ENCODE assay signal across 30 mouse cellular contexts in the genomic region with DNA sequence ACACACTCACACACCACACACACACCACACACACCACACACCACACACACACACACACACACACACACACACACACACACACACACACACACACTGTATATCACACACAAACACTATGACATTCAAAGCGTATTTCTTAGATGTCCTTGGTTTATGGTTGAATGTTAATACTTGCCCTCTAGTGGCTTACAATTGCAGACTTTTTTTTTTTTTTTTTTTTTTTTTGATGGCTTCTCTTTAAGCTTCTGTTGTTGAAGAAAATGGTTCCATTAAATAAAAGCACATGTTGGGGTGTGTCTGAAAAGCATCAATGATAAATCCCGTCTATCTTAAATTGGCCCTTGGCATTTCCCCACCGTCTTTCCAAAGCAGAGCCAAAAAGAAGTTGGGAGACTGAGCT.
"Had no signal": no experiment of that assay in that cellular context is flagged by ENCODE, and none has a peak within 500 bp of the region (broad histone marks: within the 10 kb centered on the region; RNA-seq: fewer than 3 reads in every experiment).

No protein-coding gene starts in this region.

- H3K4me1 ChIP-seq: limb, embryonic 10.5 days; limb, embryonic 12.5 days; limb, embryonic 13.5 days; limb, embryonic 15.5 days; liver, embryonic 12.5 days; liver, embryonic 13.5 days; liver, embryonic 15.5 days; lung, embryonic 15.5 days; megakaryocyte, embryonic 14.5 days; midbrain, embryonic 10.5 days; midbrain, embryonic 12.5 days; midbrain, embryonic 13.5 days; midbrain, embryonic 15.5 days had no signal

- DNase-seq: left cerebral cortex, postnatal 4 days; liver; liver, embryonic 13.5 days; liver, postnatal 0 days; lung, adult 18-20 months; lung, adult 2 months; lung, embryonic 14.5 days; lung, postnatal 10 days; lung, postnatal 14 days; lung, postnatal 4 days; midbrain, embryonic 14.5 days had no signal

- H3K27me3 ChIP-seq: limb, embryonic 12.5 days; limb, embryonic 13.5 days; limb, embryonic 15.5 days; liver, embryonic 12.5 days; liver, embryonic 13.5 days; liver, embryonic 15.5 days; lung, embryonic 15.5 days; megakaryocyte, embryonic 14.5 days; midbrain, embryonic 12.5 days; midbrain, embryonic 13.5 days; midbrain, embryonic 15.5 days had no signal

- H3K4me3 ChIP-seq: limb, embryonic 10.5 days; limb, embryonic 12.5 days; limb, embryonic 13.5 days; limb, embryonic 15.5 days; liver, embryonic 12.5 days; liver, embryonic 13.5 days; liver, embryonic 15.5 days; lung, embryonic 15.5 days; megakaryocyte, embryonic 14.5 days; midbrain, embryonic 10.5 days; midbrain, embryonic 12.5 days; midbrain, embryonic 13.5 days; midbrain, embryonic 15.5 days; myocyte had no signal

- H3K9ac ChIP-seq: limb, embryonic 12.5 days; limb, embryonic 13.5 days; limb, embryonic 15.5 days; liver, embryonic 12.5 days; liver, embryonic 13.5 days; liver, embryonic 14.5 days; liver, embryonic 15.5 days; liver, postnatal 0 days; lung, embryonic 14.5 days; lung, embryonic 15.5 days; midbrain, embryonic 12.5 days; midbrain, embryonic 13.5 days; midbrain, embryonic 15.5 days had no signal

- H3K9me3 ChIP-seq: limb, embryonic 10.5 days; limb, embryonic 12.5 days; limb, embryonic 13.5 days; limb, embryonic 15.5 days; liver, embryonic 12.5 days; liver, embryonic 13.5 days; liver, embryonic 15.5 days; lung, embryonic 15.5 days; megakaryocyte, embryonic 14.5 days; midbrain, embryonic 10.5 days; midbrain, embryonic 12.5 days; midbrain, embryonic 13.5 days; midbrain, embryonic 15.5 days had no signal

- H3K27ac ChIP-seq: limb, embryonic 10.5 days; limb, embryonic 12.5 days; limb, embryonic 13.5 days; limb, embryonic 15.5 days; liver, embryonic 12.5 days; liver, embryonic 13.5 days; liver, embryonic 14.5 days; liver, embryonic 15.5 days; lung, embryonic 15.5 days; macrophage; midbrain, embryonic 10.5 days; midbrain, embryonic 12.5 days; midbrain, embryonic 13.5 days; midbrain, embryonic 15.5 days had no signal

- ATAC-seq: liver, embryonic 12.5 days; liver, postnatal 0 days; lung, postnatal 0 days; midbrain, embryonic 13.5 days; midbrain, embryonic 15.5 days; midbrain, embryonic 16.5 days had no signal

- H3K36me3 ChIP-seq: limb, embryonic 10.5 days; limb, embryonic 12.5 days; limb, embryonic 13.5 days; limb, embryonic 15.5 days; liver, embryonic 12.5 days; liver, embryonic 13.5 days; liver, embryonic 15.5 days; lung, embryonic 15.5 days; midbrain, embryonic 10.5 days; midbrain, embryonic 12.5 days; midbrain, embryonic 13.5 days; midbrain, embryonic 15.5 days had no signal

- H3K4me2 ChIP-seq: limb, embryonic 12.5 days; limb, embryonic 13.5 days; limb, embryonic 15.5 days; liver, embryonic 11.5 days; liver, embryonic 12.5 days; liver, embryonic 13.5 days; liver, embryonic 15.5 days; lung, embryonic 14.5 days; lung, embryonic 15.5 days; midbrain, embryonic 11.5 days; midbrain, embryonic 12.5 days; midbrain, embryonic 13.5 days; midbrain, embryonic 15.5 days had no signal
